Mouse (Mus musculus): ENCODE results near the gene Tmem132b.

- TF ChIP-seq FLI1 (IDR thresholded peaks at IDR 0.05; ENCODE audit: low read length) (no peak), GATA1 (IDR thresholded peaks at IDR 0.05; ENCODE audit: borderline replicate concordance, low read length) (no peak)
Observed at GRCm38 (mm10) chr5:125565725-125566124, 34.2 kb downstream of the Tmem132b start.
